Mouse (Mus musculus): Measurements from ENCODE around the gene Rhbdd3.

Rhbdd3 gene

GRCm38 (mm10) chr11:5098736-5099542, at the start of gene Rhbdd3, which contains the start of gene Ewsr1:
Gene Rhbdd3, plus strand, starts transcription at chr11:5098926.
Gene Ewsr1, minus strand, starts transcription at chr11:5099266.
- DNase-seq (ENCODE audit: low read depth, low spot score) = peak; percentile 98

- DNase-seq (ENCODE audit: low read depth, low spot score) = no peak
Observed at GRCm38 (mm10) chr11:5051629-5052028, 47.1 kb upstream of the Rhbdd3 start.

DNA sequence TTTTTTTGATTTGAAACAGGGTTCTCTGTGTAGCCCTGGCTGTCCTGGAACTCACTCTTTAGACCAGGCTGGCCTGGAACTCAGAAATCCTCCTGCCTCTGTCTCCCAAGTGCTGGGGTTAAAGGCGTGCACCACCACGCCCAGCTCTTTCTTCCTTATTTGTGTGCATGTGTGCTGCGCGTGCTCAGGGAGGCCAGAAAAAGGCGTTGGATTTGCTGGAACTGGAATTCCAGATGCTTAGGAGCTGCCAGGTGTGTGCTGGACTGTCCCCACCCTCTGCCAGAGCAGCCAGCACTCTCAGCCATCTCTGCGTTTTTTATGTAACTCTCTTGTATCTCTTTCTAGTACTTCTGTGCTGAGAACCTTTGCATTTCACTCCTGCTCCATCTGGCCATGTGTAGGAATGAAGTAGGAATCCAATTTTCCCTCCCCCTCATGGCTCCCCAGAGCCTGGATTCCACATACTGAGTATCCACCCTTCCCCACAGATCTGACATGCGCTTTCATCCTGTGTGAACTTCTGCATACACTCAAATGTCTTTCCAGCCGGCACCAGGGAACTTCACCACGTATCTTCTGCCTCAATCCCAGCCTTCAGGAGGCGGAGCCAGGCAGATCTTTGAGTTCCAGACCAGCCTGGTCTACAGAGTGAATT, 46.4 kb upstream of the Rhbdd3 start:
- DNase-seq (ENCODE audit: low read depth, low spot score) = no peak

DNA sequence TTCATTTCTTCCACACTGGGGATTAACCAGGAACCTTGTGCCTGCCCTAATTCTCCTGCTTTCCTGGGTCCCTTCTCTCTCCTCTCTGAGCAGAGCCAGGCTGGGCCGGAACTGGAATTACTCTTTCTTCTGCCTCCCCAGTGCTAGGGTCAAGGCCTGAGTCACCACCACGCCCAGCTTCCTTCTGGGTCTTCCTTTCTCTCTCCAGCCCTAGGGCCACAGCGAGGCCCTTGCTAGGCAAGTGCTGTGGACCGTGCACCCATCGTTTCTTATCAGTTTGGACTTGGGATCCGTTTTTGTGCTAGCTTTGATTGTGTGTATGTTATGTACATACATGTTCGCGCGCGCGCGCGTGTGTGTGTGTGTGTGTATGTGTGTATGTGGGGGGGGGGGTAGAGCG, 44.6 kb upstream of the Rhbdd3 start:
- DNase-seq (ENCODE audit: low read depth, low spot score) = no peak

- no peak for DNase-seq (ENCODE audit: low read depth, low spot score)
Observed at GRCm38 (mm10) chr11:5054874-5055273, 43.9 kb upstream of the Rhbdd3 start.

DNA sequence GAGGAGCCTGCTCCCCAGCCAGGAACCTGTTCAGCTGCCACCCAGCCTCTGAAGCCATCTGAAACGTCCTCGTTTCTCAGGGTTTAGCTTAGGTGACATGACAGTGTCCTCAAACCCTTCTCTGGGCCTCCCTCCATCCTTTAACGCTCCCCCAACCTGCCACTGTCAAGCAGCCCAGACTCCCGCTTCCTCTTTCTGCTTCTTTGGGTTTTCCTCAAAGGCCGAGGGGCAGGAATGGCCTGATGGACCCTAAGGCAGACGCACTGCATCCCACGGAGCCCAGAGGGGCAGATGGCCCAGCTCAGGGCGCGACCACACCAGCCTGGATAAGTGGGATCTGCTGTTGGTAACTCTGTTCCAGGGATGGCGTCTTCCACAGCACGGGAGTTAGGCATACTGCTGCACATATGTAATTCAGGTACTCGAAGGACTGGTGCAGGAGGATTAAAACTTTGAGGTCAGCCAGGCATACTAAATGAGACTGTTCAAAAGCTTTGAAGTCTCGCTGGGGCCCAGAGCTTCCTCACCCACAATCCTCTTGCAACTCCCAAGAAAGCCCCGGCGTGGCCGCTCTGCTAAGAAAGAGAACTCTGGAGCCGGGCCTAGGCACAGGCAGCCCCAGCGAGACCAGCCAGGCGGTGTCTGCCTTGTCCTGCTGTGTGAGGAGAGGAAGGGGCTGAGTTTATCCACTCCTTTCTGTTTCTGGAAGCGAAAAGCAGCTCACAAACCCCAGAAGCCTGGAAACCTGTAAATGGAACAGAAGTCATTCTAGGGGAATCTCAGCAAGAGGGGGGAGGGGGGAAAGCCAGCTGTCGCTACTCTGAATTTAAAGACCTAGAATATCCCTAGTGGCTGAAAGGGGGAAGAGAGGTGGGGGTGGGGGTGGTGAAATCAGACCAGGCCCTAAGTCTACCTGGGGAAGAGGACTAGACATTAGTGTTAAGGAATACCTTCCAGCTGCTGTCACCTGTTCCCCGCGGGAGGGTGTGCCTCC, 42.5 kb upstream of the Rhbdd3 start:
- DNase-seq (ENCODE audit: low read depth, low spot score) = no peak

GRCm38 (mm10) chr11:5057064-5057463, 41.7 kb upstream of the Rhbdd3 start:
- DNase-seq (ENCODE audit: low read depth, low spot score) = no peak

DNA sequence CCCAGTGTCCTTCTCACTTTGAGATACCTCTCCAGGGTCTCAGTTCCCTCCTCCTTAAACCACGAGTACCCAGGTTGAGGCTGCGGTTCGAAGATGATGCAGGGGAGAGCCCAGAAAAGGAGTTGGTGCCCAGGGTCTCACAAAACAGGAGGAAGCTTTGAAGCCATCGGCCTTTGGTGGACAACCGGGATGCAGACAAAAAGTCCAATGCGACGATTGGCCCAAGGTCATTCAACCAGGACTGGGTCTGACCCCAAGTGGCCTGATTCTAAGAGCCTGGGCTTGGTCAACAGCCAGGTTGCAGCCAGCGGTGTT, 41.2 kb upstream of the Rhbdd3 start:
- no peak for DNase-seq (ENCODE audit: low read depth, low spot score)

DNA sequence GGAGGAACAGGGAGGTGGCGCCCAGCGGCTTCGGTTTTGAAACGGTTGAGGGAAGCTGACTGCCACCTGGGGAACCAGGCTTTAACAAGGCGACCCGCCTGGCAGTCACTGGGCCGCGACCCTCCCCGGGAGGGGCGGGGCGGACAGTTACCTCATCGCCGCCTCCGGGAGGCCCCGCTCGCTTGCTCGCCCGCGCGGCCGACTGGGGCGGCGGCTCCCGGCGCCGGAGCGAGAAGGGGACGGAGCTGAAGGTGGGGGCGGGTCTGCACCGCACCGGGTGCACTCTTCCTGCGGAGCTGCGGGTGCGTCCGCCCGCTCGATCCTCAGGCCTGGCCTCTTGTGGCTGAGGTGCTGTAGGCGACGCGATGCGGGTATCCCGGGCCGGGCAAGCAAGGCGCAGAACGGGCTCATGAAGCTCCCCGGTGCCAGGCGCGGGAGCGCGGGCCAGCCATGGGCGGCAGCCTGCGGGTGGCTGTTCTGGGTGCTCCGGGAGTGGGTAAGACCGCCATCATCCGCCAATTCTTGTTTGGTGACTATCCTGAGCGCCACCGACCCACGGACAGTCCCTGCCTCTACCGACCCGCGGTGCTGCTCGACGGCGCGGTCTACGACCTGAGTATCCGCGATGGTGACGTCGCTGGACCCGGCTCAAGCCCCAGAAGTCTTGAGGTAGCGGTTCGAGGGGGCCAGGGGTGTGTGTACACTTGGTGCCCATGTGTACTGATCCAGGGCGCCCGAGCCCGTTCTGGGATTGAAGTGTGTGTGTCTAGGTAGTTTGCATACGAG, 40.7 kb upstream of the Rhbdd3 start, which contains the start of gene Rasl10a:
Gene Rasl10a (plus strand): TSS at position 273 of the 786 bp plus-strand sequence.
- DNase-seq (ENCODE audit: low read depth, low spot score) = no peak

DNA sequence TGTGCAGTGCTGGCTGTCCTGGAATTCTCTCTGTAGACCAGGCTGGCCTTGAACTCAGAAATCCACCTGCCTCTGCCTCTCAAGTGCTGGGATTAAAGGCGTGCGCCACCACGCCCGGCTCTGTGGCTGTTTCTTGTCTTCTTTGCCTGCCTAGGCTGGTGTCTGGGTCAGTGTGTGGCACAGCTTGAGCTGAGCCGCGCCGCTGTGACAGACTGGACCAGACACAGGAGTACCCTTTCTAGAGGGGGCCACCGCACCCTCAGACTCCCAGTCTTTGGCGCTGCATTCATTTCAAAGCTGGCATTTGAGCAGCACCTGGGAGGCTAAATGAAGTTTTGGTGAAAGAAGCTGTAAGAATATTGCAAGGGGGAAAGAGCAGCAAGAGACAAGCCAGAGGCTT, 39.9 kb upstream of the Rhbdd3 start:
- DNase-seq (ENCODE audit: low read depth, low spot score) = no peak

- peak; percentile 53 for DNase-seq (ENCODE audit: low read depth, low spot score)
Observed at GRCm38 (mm10) chr11:5059230-5059629, 39.5 kb upstream of the Rhbdd3 start.

- peak; percentile 59 for DNase-seq (ENCODE audit: low read depth, low spot score)
Observed at GRCm38 (mm10) chr11:5059704-5060156, 39.0 kb upstream of the Rhbdd3 start.

- no peak for DNase-seq (ENCODE audit: low read depth, low spot score)
Observed at GRCm38 (mm10) chr11:5060756-5061412, 37.8 kb upstream of the Rhbdd3 start.

DNA sequence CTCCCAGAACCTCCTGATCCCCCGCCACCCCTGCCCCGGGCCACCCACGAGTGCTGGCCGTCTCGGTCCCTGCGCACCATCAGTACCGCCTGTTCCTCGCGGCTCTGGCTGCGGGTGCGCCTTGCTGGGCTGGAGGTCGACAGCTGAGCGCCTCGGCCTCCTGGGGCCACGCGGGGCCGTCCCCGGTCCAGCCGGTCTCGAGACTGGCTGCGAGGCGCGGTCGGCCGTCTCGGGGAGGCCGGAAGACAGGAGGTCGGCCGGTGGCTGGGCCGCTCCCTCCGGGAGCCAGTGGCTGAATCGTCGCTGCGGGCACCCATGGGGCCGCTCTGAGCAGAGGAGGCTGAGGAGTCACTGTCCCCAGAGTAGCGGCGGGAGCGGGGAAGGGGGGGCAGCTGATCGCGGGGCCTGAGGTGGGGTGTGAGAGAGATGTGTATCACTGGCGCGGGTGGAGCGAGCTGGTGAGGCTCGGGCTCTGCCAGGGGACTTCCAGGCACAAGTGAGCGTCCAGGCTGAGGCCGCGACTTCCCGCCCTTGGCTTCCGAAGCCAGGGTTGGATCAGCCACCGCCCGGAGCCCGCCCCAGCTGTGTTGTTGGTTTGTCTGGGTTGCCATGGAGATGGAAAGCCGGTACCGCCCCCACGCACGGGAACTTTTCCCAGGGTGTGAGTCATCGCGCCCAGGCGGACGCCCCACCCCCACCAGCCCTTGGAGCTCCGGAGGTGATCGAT, 37.1 kb upstream of the Rhbdd3 start:
- peak; percentile 76 for DNase-seq (ENCODE audit: low read depth, low spot score)

DNA sequence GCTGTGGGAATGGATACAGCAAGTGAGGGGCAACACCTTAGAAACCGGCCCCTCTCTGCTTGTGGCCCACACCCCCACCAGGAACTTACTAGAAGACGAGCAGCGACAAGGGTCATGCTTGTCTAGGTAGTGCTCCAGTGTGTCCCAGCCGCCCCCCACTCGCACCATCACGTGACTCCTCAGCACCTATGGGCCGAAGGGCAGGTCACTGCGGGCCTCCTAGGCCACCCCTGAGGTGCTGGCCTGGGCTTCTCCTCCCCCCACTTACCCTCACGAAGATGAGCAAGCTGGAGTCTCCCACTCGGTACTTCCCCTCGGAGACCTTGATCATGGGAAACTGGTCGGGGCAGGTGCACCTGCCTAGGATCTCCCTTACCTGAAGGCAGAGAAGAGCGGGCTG, 36.4 kb upstream of the Rhbdd3 start:
- no peak for DNase-seq (ENCODE audit: low read depth, low spot score)

DNA sequence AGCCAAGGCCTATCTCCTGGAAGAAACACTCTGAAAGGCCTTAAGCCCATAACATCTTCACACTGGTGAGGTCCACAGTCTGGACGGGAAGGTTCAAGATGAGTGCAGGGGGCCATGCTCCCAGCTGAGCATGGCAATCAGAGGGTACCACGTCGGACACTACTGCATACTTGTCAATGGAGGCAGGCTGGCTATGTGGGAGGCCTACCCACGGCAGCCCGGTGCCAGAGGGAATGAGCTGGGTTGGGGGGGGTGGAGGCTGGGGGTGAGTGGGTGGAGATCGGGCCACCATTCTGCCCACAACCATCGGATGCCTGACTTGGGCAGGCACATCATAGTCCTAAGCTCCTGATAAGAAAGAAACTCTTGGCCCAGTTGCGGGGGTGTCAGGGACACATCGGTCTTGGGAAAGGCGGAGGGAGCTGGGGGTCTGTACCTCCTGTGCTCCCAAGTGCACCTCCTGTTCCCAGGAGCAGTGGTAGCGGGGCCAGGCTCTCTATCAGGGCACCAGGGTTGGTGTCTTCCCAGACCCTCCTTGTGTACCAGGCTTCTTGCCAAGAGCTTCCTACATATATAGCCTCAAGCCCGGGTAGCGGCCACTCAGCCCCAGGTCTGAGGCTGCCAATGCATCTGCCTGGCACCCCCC, 35.7 kb upstream of the Rhbdd3 start:
- DNase-seq (ENCODE audit: low read depth, low spot score) = no peak

- DNase-seq (ENCODE audit: low read depth, low spot score) = no peak
Observed at GRCm38 (mm10) chr11:5063561-5064281, 35.0 kb upstream of the Rhbdd3 start.

DNA sequence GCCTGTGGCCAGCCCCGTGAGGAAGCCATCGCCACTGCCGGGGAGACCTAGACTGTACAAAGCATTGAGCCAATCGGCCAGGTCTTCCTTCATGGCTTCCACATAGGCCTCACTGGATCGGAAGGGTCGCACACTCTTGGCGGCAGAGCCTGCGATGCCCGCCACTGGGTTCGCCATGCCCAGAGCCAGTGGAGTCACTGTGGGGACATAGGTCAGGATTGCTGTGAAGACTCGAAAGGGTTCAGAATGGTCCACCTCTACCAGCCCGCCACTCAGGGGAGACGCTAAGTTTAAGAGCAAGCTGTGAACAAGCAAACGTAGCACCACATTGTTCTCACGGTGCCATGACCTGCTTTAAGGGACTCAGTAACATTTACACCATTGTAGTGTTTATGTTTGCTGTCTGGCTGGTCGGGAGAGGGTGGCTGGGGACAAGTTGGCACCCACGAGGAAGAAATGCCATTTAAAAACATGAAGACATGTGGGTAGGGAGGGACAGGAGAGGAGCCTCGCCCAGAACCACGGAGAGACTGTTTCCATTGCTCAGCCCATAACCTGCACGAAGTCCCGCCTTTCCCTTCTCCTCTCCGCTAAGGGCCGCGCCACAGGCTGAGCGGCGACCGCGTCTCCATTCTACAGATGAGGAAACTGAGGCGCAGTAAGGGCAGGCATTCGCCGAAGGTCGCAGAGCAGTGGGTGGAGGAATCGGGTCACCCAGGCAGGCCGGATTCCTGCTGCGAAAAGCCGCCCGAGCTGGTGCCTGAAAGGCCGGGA, 34.3 kb upstream of the Rhbdd3 start:
- no peak for DNase-seq (ENCODE audit: low read depth, low spot score)

Measured in forelimb bud, embryonic 11.5 days (tissue).